Mouse (Mus musculus) heart, adult 11 months (tissue): Measurements from ENCODE around the gene Erbb2.
A peak's percentile ranks its signal among the peaks of the same experiment; 100 is the strongest.

Source experiments
- DNase-seq: peaks from one replicate; pipeline ENCODE4 v3.0.0; 2022

Gene Erbb2

DNA sequence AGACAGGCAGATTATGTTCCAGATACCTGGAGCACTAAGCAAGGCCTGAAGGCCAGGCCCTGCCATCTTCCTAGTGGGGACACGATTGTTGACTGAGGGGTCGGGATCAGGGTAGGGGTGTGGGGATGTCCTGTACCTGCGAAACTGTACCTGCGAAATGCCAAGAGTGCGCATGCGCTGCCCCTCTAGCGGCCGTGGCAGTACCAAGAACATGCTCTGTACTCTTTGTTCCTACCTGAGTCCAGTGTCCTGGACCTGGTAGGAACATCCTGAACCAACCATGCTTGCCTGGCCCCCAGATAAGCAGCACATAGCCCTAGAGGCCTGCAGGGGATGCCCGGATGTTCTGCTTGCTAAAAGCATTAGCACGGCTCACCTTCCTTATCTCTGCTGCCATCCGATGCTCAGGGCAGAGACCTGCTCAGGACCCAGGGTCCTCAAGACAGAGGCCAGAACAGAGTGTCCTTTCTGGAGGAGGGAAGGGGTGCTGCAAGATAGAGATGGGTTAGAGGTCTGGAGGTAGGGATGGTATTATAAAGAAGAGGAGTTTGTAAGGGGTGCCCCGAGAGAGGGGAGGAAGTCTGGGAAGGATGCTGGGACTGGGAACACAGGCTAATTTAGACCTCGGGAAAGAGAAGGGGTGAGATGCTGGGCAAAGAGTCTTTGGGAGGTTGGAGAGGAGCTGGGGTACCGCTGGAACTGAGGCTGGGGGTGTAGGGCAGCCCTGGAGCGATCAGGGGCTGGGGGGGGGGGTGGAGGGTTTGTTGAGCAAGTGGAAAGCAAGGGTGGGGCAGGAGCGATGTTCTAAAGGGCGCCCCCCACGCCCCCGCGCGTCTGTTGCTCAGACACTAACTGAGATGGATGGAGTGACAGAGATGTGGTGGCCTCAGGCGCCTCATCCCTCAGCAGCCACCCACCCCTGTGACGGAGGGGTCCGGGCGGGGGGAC lies 26.4 kb upstream of the Erbb2 start, which contains the start of gene Pnmt:
Pnmt (plus strand) TSS at position 813 of the 948 bp plus-strand sequence.
- peak; percentile 97 for DNase-seq

DNA sequence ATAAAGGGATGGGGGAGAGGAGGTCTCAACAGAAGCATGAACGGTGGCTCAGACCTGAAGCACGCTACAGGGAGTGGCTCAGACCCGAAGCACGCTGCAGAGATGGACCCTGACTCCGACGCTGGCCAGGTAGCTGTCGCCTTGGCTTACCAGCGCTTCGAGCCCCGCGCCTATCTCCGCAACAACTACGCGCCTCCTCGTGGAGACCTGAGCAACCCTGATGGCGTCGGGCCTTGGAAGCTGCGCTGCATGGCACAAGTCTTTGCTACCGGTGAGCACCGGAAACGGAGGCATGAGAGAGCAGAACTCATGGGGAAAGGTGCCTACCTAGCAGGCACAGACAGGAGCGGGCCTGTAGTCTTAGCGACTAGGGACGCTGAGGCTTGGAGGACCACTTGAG lies 25.7 kb upstream of the Erbb2 start:
- DNase-seq, result peak; percentile 91

DNA sequence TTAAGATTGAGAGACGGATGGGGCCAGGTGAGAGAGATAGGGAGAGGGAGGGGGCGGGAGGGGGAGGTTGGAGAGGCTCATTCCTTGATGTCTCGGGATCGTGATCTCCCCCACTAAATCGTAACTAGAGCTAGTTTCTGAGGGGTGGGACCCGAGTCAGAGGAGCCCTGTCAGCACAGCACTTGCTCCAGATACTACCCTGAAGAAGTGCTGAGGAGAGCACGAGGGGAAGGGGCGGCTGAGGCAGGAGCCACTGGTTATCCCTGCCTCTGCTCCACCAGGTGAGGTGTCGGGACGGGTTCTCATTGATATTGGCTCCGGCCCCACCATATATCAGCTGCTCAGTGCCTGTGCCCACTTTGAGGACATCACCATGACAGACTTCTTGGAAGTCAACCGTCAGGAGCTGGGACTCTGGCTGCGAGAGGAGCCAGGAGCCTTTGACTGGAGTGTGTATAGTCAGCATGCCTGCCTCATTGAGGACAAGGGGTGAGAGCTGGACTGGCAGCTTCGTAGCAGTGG lies 25.2 kb upstream of the Erbb2 start:
- peak; percentile 85 for DNase-seq

DNA sequence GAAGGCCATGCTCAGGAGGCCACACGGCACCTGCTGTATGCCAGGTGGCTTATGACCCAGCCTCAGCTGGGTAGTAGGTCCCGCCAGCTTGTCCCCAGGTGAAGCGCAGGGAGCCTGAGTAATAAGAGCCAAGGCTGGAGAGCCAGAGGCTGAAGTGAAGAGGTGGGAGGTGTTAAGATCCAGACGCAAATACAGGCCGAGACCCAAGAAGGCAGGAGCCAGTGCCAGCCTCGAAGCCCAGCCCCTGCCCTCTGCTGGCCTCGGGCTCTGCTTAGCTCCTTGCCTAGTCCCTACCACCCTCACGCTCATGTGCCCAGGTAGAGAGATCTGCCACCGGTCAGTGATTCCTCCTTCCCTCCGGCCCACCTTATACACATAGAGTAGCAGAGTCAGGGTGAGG lies 24.0 kb upstream of the Erbb2 start:
- peak; percentile 83 for DNase-seq

DNA sequence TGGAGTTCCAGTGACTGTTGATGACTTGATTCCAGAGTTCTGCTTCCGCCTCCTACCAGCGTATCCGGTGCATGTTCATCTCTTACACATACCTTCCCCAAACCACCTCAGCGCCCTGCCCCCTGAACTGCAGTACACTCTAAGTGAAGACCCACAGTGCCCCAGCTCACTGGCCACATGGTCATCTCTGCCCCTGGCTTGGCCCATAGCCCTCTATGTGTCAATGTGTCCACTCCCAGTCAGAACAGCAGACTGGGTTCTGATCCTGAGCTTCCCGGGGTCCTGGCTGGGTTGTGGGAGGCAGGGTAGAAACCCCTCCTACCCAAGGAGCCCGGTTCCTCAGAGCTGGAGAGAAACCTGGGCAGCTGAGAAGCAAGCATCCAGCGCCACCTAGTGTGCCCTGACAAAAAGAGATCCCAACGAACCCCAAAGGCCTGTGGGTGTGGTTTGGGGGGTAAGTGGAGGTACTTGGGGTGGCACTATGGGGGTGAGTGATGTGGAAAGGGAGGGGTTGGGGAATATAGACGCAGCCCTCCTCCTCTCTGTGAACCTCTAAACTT lies 23.0 kb upstream of the Erbb2 start:
- peak; percentile 93 for DNase-seq

DNA sequence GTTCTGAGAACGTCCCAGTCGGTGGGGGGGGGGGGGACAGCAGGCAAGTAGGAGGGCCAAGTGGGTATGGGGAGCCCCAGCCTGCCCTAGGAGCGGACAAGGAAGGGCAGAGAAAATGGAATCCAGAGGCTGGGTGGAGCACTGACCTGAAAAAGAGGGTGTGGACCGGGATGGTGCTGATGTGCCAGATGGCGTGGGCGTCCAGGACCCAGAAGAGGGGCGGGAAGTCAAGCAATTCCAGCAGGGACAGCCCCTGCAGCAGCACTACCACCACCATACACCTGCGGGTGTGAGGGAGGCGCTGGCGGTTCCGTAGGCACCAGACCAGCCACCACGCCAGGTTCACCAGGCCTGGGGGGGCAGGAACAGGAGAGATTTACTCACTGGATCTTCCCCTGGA lies 22.1 kb upstream of the Erbb2 start:
- DNase-seq, result peak; percentile 89

DNA sequence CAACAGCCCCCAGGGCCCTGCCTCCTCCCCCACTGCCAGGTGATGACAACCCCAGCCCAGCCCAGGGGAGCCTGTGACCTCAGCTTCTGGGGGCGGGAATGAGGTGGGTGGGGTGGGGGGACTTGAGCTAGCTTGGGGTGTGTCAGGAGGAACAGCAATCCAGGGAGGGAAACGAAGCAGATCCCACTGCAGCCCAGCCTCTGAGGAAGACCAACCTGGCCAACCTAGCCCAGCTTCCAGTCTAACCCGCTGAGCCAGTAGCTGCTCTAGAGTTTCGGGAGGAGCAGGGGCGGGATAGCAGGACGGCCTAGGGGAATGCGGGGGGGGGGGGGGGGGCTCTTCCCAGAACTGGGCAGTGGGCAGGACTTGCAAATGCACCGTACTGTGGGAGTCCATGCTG lies 20.2 kb upstream of the Erbb2 start:
- peak; percentile 88 for DNase-seq

DNA sequence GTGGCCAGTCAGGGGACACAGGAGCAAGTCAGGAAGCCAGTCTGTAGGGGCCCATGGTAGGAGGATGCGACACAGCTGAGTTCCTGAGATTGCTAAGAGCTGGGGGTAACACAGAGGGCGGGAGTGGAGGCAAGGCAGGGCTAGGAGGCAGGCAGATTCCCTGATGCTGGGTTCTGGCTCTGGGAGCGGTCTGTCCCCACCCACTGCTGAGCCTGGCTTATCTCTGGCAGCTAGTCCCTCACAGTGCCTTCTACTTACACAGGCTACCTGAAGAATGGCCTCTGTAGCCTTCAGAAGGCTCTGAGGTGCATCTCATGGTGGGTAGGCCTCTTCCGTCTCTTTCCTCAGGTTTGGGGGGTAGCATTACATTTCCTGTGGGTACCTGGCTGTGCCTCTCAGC lies 19.6 kb upstream of the Erbb2 start:
- peak; percentile 83 for DNase-seq

DNA sequence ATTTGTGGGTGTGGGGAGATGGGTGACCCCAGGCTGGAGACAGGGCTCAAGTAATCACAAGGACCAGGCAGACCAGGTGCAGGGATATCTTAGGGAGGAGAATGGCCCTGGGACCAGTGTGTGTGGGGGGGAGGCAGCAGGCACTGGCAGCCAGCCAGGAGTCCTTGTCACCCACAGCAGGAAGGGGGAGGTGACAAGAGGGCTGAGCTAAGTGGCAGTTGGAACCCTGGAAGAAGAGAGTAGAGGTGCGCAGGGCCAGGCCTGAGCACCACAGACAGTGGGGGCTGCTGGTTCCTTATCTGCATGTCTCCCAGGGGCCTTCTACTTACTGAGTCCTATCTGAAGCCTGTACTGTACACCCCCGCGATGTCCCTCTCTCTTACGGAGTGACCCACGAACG lies 19.0 kb upstream of the Erbb2 start:
- DNase-seq, result peak; percentile 97

DNA sequence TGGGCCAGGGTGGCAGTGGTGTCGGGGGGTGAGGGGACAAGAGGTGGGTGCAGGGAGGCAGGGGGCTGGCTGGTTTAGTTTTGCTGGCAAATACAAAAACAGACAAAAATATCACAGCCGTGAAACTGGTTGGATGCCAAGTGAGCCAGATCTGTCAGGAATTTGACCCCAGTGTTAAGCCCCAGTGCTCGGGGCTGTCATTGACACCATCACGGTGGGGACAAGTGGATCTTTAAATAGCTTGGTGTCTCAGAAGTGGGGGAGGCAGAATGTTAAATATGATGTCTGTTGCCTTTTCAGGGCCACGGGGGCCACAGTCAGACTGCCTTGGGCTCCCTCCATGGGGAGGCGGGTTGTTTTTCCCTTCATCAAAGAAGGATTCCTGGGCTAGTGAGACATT lies 18.0 kb upstream of the Erbb2 start:
- DNase-seq, result peak; percentile 97

DNA sequence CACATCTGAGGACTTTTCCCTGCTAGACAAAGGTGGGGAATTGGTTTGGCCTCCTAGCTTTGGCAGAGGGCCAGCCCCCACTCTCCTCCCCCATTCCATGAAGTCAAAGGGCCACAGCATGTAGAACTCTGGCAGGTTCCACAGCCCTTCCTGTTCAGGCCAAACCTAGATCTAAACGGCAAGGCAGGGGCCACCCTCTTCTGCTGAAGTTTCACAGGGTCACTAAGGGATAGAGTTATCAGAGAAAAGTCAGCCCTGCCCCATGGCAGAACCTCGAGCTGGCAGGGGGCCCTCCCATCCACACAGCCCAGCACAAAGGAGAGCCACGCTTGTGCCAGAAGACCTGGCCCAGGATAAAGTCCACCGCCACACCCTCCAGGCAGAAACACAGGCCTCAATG lies 17.2 kb upstream of the Erbb2 start:
- DNase-seq, result peak; percentile 98

DNA sequence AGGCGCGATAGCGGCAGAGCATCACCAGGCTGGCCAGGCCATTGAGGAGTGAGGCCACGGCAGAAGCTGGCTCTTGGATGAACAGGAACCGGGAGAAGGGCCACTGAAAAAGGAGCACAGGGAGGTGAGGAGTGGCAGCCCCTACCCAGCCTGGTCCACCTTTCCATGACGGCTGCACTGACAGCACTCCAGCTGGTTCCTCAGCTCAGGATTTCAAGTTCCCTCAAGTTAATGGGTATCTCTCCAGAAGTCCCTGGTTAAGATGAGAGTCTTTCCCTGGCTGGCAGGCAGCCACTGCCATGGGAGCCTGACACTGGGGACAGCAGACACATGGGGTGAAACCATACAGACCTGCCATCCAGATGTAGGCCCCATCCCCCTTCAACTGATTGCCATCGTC lies 14.3 kb upstream of the Erbb2 start:
- peak; percentile 91 for DNase-seq

DNA sequence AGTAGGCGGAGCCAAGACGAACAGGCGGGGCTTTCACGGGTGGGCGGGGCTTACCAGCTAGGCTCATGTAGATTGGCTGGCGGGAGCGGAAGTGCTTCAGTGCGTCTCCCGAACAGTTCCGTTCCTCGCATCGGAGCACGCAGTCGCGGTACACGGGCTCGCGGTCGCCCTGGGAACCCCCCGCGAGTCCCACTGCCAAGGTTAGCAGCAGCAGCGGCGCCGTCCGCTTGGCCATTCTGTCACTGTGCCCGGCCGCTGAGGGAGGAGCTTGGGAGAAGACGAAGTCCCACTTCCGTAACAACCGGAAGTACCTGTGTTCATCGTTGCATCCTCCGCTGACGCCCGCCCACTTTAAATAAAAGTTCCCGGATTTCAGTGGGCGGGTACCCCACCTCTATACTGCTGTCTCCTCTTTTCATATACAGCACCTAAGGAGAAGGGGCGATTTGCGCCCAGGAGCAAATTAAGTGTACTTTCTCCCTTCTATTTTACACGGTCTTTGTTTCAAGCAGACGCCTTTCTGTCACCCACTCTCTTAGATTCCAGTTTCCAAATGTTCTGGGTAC lies 12.0 kb upstream of the Erbb2 start, which contains the start of gene Pgap3:
Pgap3 (minus strand) TSS at position 330 of the 566 bp plus-strand sequence.
- peak; percentile 99 for DNase-seq

DNA sequence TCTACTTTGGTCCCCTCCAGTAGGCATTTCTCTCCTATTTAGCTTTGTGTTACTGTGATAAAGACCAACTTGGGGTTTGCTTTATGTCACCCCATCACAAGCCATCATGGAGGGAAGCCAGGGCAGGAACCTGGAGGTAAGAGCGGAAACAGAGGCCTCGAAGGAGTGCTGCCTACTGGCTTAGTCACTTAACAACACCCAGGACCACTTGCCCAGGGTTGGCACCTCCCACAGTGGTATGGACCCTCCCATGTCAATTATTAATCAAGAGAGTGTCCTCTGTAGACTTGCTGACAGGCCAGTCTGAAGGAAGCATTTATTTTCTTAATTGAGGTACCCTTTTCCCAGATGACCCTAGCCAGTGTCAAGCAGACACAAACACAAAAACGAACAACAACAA lies 11.5 kb upstream of the Erbb2 start:
- peak; percentile 87 for DNase-seq

DNA sequence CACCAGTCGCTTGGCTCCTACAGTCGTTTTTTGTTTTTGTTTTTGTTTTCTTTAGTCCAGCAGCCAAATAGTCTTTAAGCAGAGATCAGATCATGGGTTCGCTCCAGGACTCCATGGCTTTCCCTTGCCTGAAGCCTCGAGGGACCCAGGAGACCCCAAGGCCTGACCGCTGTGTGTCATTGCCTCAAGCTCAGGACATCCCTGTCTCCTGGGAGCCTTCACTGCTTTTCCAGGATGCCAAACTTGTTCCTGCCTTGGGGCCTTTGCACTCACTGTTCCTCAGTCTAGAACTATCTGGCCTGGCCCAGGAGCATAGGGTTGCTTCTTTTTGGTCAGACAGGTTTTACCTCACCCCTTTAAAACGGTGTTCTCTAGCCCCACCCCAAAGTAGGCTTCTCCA lies 5.6 kb upstream of the Erbb2 start:
- DNase-seq, result no peak

DNA sequence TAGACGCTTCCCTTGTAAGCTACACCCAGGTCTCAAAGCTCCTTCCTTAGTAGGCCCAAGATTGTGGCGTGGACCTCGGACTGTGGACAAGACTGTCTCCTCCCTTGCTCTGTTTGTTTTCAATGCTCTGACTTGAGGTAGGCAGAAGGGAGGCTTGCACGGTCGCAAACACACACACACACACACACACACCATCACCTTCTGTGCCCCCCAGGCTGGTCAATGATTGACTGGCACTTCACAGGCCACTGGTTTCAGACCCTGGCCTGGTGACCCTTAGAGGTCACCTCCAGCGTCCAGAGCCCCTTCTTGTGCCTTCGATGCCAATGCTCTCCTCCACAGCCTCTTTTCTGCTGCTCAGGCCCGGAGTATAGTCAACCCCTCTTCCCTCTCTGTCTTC lies 3.4 kb upstream of the Erbb2 start:
- DNase-seq, result no peak

DNA sequence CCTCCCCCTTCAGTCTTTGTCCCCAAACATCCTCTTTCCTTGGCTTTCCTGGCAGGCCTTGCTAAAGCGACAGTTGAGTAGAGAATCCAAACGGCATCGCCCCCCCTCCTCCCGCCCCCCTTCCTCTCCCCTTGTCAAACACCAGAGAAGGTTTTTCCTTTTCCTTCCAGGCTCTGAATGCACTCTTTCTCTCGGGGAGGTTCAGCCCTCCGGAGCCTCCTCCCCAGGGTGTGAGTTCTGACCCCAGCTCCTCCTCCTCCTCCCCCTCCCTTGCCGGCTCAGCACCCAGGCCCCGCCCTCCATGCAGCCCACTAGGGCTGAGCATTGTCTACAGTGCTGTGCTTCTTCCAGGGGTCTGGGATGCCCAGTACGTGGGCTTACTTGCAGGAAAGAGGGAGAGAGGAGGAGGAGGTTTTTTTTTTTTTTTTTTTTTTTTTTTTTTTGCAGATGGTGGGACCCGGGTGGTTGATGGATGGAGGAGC lies 2.9 kb upstream of the Erbb2 start:
- no peak for DNase-seq

DNA sequence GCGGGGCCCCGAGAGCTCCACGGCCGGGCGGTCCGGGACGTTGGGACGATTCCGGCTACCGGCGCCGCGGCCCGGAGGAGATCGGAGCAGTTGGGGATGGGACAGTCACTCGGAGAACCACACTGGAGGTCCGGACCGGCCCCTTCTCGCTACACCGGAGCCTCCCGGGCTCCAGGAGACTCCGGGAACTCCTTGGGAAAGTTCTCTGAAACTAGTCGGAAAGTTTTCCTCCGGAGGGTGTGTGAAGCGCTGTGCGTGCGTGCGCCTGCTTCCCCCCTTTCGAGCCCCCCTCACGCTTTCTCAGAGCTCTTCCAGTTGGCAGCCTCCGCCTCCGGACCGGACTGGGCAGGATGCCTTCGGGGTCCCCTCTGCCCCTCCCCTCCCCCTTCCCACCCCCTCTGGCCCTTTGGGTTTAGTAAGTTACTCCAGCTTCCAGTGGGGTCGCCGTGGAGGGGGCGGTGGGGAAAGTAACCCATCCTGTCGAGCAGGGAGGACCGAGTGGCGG lies 579 bp downstream of the Erbb2 start:
- DNase-seq, result peak; percentile 95

DNA sequence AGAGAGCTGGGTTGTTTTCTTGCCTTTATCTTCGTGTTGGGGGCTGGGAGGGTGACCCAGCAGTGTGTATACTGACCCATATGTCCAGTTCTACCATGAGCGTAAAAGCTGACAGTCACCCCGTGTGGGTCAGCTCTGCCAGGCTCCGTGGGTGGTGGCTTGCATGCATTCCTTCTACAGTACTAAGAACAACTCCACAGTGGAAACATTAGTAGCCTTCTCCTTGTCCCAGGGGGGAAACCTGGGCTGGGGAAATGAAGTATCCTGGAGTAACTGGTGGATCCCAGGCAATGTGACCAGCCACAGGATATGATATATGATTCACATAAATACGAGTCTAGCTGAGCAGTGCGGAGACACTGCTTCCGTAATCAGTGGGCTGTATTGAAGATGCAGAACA lies 1.5 kb downstream of the Erbb2 start:
- no peak for DNase-seq

DNA sequence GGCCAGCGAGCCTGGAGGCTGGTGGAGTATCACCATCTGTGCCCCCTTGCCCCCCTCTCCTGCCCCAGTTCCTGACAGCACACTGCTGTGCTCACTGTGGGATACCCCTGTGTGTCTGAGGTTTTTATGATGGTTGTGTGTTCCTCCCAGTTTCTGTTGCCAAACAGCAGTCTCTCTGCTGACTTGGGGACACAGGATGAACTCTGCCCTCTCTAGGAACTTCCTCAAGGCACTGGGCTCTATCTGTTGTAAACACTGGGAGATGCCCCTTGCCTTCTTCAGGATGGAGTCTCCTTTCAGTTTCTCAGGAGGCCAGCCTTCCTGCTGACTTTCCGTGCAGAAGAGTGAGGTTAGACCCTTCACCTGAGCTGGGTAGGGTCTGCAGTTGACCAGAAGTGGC lies 1.9 kb downstream of the Erbb2 start:
- no peak for DNase-seq

DNA sequence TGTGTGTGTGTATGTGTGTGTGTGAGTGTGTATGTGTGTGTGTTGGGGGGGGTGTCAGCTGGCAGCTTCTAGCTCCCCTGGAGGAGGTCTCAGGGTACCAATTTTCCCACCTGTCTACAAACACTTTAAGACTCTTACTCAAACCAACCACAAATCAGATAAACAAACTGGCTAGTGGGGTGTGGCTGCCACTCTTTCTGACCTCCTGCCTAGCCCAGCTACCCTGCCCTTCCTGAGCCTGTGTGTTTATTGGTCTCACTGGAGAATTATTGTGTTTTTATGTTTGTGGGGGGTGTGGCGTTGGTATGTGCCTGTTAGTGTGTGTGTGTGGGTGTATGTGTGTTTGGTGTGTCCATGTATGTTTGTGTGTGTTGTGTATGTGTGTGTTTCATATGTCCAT lies 4.8 kb downstream of the Erbb2 start:
- no peak for DNase-seq

DNA sequence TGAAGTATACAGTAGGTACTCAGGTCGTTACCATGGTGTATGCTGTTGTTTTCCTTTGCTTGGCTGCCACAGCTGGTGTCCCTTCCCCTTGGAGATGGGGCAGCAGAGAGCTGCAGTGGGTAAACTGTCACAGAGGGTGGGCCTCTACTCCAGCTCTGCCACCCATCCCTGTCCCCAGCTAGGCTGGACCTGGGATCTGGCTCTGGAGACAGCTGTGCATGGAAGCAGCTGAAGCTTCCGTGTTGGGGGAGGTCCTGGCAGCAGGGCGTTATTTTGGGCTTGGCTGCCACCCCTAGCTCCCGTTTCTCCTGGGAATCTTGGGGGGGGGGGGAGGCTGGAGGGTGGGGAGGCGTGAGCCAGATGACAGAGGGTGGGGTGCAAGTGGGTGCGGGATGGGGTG lies 6.0 kb downstream of the Erbb2 start:
- DNase-seq, result no peak

DNA sequence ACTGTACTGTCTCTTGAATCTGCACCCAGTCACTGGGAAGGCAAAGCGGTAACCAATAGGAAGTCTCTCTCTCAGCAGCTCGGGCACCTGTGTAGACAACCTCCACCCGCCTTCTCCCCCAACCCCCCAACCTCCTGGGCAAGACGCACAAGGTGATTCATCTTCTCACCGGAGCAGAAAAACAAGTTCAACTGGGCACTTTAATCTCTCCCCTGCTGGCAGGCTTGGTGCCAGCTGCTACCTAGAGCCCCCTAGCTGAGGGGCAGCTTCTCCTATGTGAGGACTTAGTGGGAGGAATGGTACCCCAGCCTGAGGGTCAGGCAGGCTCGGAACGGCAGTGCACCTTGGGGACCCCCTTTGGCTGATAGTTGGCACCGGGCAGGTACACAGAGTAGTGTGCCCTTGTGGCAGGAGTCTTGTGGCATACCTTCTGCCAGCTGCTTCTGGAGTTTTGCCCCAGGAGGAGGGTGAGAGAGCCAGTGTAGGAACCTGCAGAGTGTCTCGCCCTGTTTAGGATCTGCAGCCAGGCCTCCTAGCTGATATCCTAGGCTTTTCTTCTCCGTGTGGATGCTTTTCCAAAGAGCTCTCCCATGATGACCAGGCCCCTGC lies 6.8 kb downstream of the Erbb2 start:
- no peak for DNase-seq
